Mouse (Mus musculus) heart, postnatal 0 days (tissue): Measurements from ENCODE around the gene Olfr985.

ENCODE experiments used
- CTCF ChIP-seq: IDR thresholded peaks from 2 replicates; pipeline ENCODE4 v1.5.1; 2016; ENCODE audit warnings: antibody characterized with exemption, control low read depth, low read depth
- EP300 ChIP-seq: IDR thresholded peaks from 2 replicates; pipeline ENCODE4 v1.6.1; 2016; ENCODE audit warnings: antibody characterized with exemption, low read depth

DNA sequence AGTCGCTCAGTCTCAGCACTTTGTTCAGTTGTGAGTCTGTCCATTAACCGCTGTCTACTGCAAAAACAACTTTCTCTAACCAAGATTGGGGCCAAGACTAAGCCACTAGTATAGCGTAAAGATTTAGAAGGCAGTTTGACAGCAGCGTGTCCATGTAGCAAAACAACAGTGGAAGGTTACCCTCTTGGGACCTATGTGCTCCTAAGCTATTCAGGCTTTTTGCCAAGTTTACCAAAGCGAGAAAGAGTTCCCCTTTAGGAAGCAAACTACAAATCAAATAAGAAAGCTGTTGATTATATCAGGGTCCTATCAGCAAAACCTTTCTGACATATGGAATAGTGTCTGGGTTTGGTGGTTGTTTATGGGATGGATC, 12.7 kb downstream of the Olfr985 start:
- TF ChIP-seq CTCF: no peak
- TF ChIP-seq EP300: no peak
